Mouse (Mus musculus) MEL (cell line): ENCODE measurements around the gene Gm4707. TPM values are rescaled to one million over a fixed set of nuclear protein-coding genes. Genes with fewer than 3 reads are reported as not detected.

ENCODE experiments used
- DNase-seq: peaks from one replicate; pipeline ENCODE4 v3.0.0; 2011; ENCODE audit warnings: low read depth, low spot score
- H3K27ac ChIP-seq: 2 replicates; pipeline ENCODE4 v1.5.1; 2012; ENCODE audit warnings: low read depth, mild to moderate bottlenecking, control low read depth, low read length, moderate library complexity; ENCODE audit not compliant: control insufficient read depth
- H3K27me3 ChIP-seq, 2 experiments: fragments of 150-350 bp in 1 of 2; sonication (generic) in 1 of 2; 2 replicates each; pipeline ENCODE4 v1.6.1; 2012; ENCODE audit warnings: low read length in 2 of 2, mild to moderate bottlenecking in 2 of 2, improper control_type of control experiment in 1 of 2, moderate library complexity in 1 of 2; ENCODE audit not compliant: insufficient read depth in 2 of 2, control insufficient read depth in 1 of 2
- H3K36me3 ChIP-seq, 2 experiments: 2 replicates each; pipeline ENCODE4 v1.6.1; 2012 to 2014; ENCODE audit warnings: low read length in 2 of 2, improper control_type of control experiment in 1 of 2, inconsistent platforms in 1 of 2, mild to moderate bottlenecking in 1 of 2; ENCODE audit not compliant: insufficient read depth in 2 of 2, control insufficient read depth in 1 of 2
- H3K4me1 ChIP-seq, 2 experiments: fragments of 150-350 bp in 1 of 2; sonication (generic) in 1 of 2; 2 replicates each; pipeline ENCODE4 v1.6.1; 2012; ENCODE audit warnings: low read length in 2 of 2, improper control_type of control experiment in 1 of 2, mild to moderate bottlenecking in 1 of 2; ENCODE audit not compliant: insufficient read depth in 2 of 2, control insufficient read depth in 1 of 2
- H3K4me3 ChIP-seq, 2 experiments: fragments of 150-350 bp in 1 of 2; sonication (generic) in 1 of 2; 2 replicates each; pipeline ENCODE4 v1.5.1; 2012; ENCODE audit warnings: low read depth in 2 of 2, low read length in 2 of 2, mild to moderate bottlenecking in 2 of 2, moderate library complexity in 2 of 2, control low read depth in 1 of 2, improper control_type of control experiment in 1 of 2; ENCODE audit not compliant: control insufficient read depth in 1 of 2, insufficient read depth in 1 of 2
- H3K79me2 ChIP-seq: 2 replicates; pipeline ENCODE4 v1.6.1; 2012; ENCODE audit warnings: mild to moderate bottlenecking, low read length, moderate library complexity; ENCODE audit not compliant: control insufficient read depth, poor library complexity, insufficient read depth
- H3K9ac ChIP-seq: 2 replicates; pipeline ENCODE4 v1.6.1; 2012; ENCODE audit warnings: low read depth, mild to moderate bottlenecking, control low read depth, low read length, moderate library complexity; ENCODE audit not compliant: control insufficient read depth, poor library complexity, severe bottlenecking
- H3K9me3 ChIP-seq: fragments of 150-350 bp; sonication (generic); replicated peaks from 2 replicates; pipeline ENCODE4 v1.6.1; 2012; ENCODE audit warnings: mild to moderate bottlenecking, low read length, improper control_type of control experiment, moderate library complexity; ENCODE audit not compliant: insufficient read depth
- BHLHE40 ChIP-seq: IDR thresholded peaks from 2 replicates; pipeline ENCODE4 v1.6.1; 2012; ENCODE audit warnings: low read depth, mild to moderate bottlenecking, inconsistent platforms, low read length, improper control_type of control experiment, borderline replicate concordance
- CTCF ChIP-seq, 3 experiments: IDR thresholded peaks in 2 of 3; conservative IDR thresholded peaks in 1 of 3; 2 replicates each; pipeline ENCODE4 v1.5.1; 2011 to 2012; ENCODE audit warnings: low read length in 3 of 3, low read depth in 2 of 3, mild to moderate bottlenecking in 2 of 3, improper control_type of control experiment in 1 of 3, inconsistent platforms in 1 of 3, mixed read lengths in 1 of 3, moderate library complexity in 1 of 3; ENCODE audit not compliant: control insufficient read depth in 1 of 3, insufficient read depth in 1 of 3, poor library complexity in 1 of 3, severe bottlenecking in 1 of 3
- E2F4 ChIP-seq: IDR thresholded peaks from 2 replicates; pipeline ENCODE4 v1.6.1; 2011; ENCODE audit warnings: low read depth, low read length, improper control_type of control experiment, borderline replicate concordance
- ELF1 ChIP-seq: IDR thresholded peaks from 2 replicates; pipeline ENCODE4 v1.6.1; 2014; ENCODE audit warnings: low read depth, mild to moderate bottlenecking, inconsistent platforms, low read length, improper control_type of control experiment, moderate library complexity
- ETS1 ChIP-seq: IDR thresholded peaks from 2 replicates; pipeline ENCODE4 v1.6.1; 2012; ENCODE audit warnings: low read depth, mild to moderate bottlenecking, inconsistent platforms, low read length, improper control_type of control experiment, moderate library complexity
- HCFC1 ChIP-seq: IDR thresholded peaks from 2 replicates; pipeline ENCODE4 v1.6.1; 2012; ENCODE audit warnings: low read depth, mild to moderate bottlenecking, inconsistent platforms, low read length, improper control_type of control experiment, moderate library complexity
- MAX ChIP-seq: IDR thresholded peaks from 2 replicates; pipeline ENCODE4 v1.6.1; 2011; ENCODE audit warnings: low read length, improper control_type of control experiment
- MAZ ChIP-seq: IDR thresholded peaks from 2 replicates; pipeline ENCODE4 v1.6.1; 2012; ENCODE audit warnings: low read depth, mild to moderate bottlenecking, inconsistent platforms, low read length, improper control_type of control experiment
- MXI1 ChIP-seq: IDR thresholded peaks from 2 replicates; pipeline ENCODE4 v1.6.1; 2011; ENCODE audit warnings: mild to moderate bottlenecking, low read depth, low read length, improper control_type of control experiment
- MYB ChIP-seq: IDR thresholded peaks from 2 replicates; pipeline ENCODE4 v1.6.1; 2011; ENCODE audit warnings: mild to moderate bottlenecking, low read depth, low read length, improper control_type of control experiment
- NELFE ChIP-seq: IDR thresholded peaks from 2 replicates; pipeline ENCODE4 v1.6.1; 2011; ENCODE audit warnings: low read depth, low read length, improper control_type of control experiment
- POLR2A ChIP-seq, 2 experiments: IDR thresholded peaks; 2 replicates each; pipeline ENCODE4 v1.6.1; 2011 to 2012; ENCODE audit warnings: low read length in 2 of 2, mild to moderate bottlenecking in 2 of 2, control low read depth in 1 of 2, improper control_type of control experiment in 1 of 2, low read depth in 1 of 2, moderate library complexity in 1 of 2; ENCODE audit not compliant: control insufficient read depth in 1 of 2, insufficient read depth in 1 of 2, poor library complexity in 1 of 2
- RAD21 ChIP-seq: IDR thresholded peaks from 2 replicates; pipeline ENCODE4 v1.6.1; 2011; ENCODE audit warnings: mild to moderate bottlenecking, low read depth, low read length, improper control_type of control experiment
- SIN3A ChIP-seq: IDR thresholded peaks from 2 replicates; pipeline ENCODE4 v1.6.1; 2012; ENCODE audit warnings: low read length, improper control_type of control experiment, inconsistent platforms
- TBP ChIP-seq: IDR thresholded peaks from 2 replicates; pipeline ENCODE4 v1.8.0; 2011; ENCODE audit warnings: low read depth, low read length, improper control_type of control experiment
- ZC3H11A ChIP-seq: IDR thresholded peaks from 2 replicates; pipeline ENCODE4 v1.6.1; 2012; ENCODE audit warnings: low read depth, mild to moderate bottlenecking, inconsistent platforms, low read length, improper control_type of control experiment
- ZMIZ1 ChIP-seq: IDR thresholded peaks from 2 replicates; pipeline ENCODE4 v1.6.1; 2012; ENCODE audit warnings: low read depth, mild to moderate bottlenecking, inconsistent platforms, low read length, improper control_type of control experiment, moderate library complexity
- ZNF384 ChIP-seq: IDR thresholded peaks from 2 replicates; pipeline ENCODE4 v1.6.1; 2012; ENCODE audit warnings: low read depth, mild to moderate bottlenecking, inconsistent platforms, low read length, improper control_type of control experiment
- polyA plus RNA-seq, 2 experiments: library from polyadenylated mRNA; stranded (reverse) in 1 of 2; unstranded in 1 of 2; fragments of >175 nt in 1 of 2; fragments of >200 nt in 1 of 2; gene quantifications; 2 replicates each; pipeline versions ENCODE4 v1.2.1 to v1.2.4; 2012; ENCODE audit warnings: low replicate concordance in 2 of 2, low read depth in 1 of 2; ENCODE audit not compliant: insufficient read length in 2 of 2, insufficient read depth in 1 of 2, missing spikeins in 1 of 2
- total RNA-seq: library from RNA; depleted of rRNA; stranded (reverse); fragments of 300-350 nt; gene quantifications from 2 replicates; pipeline ENCODE4 v1.2.3, GENCODE M21; 2012

The Gm4707 gene
- total and polyA plus RNA-seq, 3 experiments, result 0.26 to 1.1 TPM; not detected in 1

- no peak for TF ChIP-seq NELFE
- TF ChIP-seq ZC3H11A, result no peak
- no peak for TF ChIP-seq BHLHE40
- no peak for TF ChIP-seq MYB
These were observed 30.2 kb upstream of the Gm4707 start (continued) for GRCm38 (mm10) chr17:71489703-71490461.

- H3K9ac ChIP-seq, result peak overlapping the region; percentile 71
- no peaks in the 10 kb centered on the region for H3K9me3 ChIP-seq
- H3K27me3 ChIP-seq, result no peaks in the 10 kb centered on the region
- H3K36me3 ChIP-seq, result peaks cover 0 to 17% of the 10 kb centered on the region in 2 experiments; a peak in 2 of 4 replicates
- no peaks in the 10 kb centered on the region for H3K79me2 ChIP-seq
- H3K4me1 ChIP-seq, result peaks cover 3 to 23% of the 10 kb centered on the region in 2 experiments; a peak in 3 of 4 replicates
- H3K27ac ChIP-seq, result peak overlapping the region; percentile 86
- DNase-seq, result peak; percentile 77
- peak overlapping the region; percentile 65 to 88 for H3K4me3 ChIP-seq
- TF ChIP-seq SIN3A (peak; percentile 58), MYB (no peak), MAX (peak; percentile 13; the same call in 1 of the 2 replicates), HCFC1 (peak; percentile 54; the same call in 1 of the 2 replicates), ETS1 (peak; percentile 71), POLR2A (IDR thresholded peaks at IDR 0.05; ENCODE audit: control insufficient read depth in 1 of 2, insufficient read depth in 1 of 2, low read depth in 1 of 2, low read length in 2 of 2, poor library complexity in 1 of 2) (no peak; a peak in 1 of 4 replicates), ZNF384 (peak; percentile 82), CTCF (IDR thresholded peaks at IDR 0.05 in 2 of 3, conservative IDR thresholded peaks at IDR 0.05 in 1 of 3; ENCODE audit: control insufficient read depth in 1 of 3, insufficient read depth in 1 of 3, low read depth in 2 of 3, low read length in 3 of 3, poor library complexity in 1 of 3, severe bottlenecking in 1 of 3) (no peak), MAZ (0 out of 2 replicates have a peak, but pooled peaks have one; percentile 32), ELF1 (no peak), NELFE (no peak; the same call in 1 of the 2 replicates), BHLHE40 (no peak), MXI1 (peak; percentile 25; the same call in 1 of the 2 replicates), RAD21 (no peak), TBP (0 out of 2 replicates have a peak, but pooled peaks have one; percentile 12), ZMIZ1 (0 out of 2 replicates have a peak, but pooled peaks have one; percentile 8), E2F4 (no peak)
These were observed 26.6 kb upstream of the Gm4707 start for GRCm38 (mm10) chr17:71486231-71486851.
